Mouse (Mus musculus): ENCODE data around the gene Grik5.

Gene Grik5

DNA sequence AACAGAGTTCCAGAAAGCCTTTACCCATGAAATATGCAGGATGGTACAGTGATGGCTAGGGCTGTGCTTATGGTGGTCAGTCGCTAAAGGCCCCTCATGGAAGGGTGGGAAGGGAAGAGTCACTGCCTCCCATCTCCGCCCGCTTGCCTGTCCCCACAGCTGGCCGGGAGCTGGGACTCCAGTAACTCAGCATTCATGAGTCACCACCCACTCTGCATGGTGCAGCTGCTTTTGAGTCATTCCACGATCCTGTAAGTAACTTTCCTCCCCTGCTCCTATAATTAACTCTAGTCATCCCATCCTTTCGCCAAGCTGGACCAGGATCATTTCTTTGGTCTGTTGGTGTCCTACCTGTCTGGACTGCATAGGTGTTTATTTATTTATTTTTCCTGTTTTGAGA, 79.1 kb downstream of the Grik5 start:
- DNase-seq (ENCODE audit: extremely low read depth, low read depth, low spot score): no peak

DNA sequence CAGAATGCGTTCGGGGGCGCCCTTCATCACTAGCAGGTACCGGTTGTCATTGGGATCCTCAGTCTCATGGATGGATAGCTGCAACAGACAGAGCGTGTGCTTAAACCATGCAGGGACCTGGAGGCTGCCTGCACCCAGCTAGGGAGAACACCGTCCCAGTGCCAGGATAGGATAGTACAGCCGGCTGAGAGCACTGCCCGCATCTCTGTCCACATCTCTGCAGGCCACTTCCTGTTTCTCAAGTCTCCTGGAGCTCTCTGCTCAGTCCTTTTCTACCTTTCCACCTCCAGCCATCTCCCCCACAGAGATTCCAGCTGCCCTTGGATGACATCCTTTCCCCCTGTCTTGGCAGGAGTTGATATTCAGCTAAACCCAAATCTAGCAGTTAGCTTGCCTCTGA, 81.7 kb downstream of the Grik5 start:
- DNase-seq (ENCODE audit: extremely low read depth, low read depth, low spot score): no peak

DNA sequence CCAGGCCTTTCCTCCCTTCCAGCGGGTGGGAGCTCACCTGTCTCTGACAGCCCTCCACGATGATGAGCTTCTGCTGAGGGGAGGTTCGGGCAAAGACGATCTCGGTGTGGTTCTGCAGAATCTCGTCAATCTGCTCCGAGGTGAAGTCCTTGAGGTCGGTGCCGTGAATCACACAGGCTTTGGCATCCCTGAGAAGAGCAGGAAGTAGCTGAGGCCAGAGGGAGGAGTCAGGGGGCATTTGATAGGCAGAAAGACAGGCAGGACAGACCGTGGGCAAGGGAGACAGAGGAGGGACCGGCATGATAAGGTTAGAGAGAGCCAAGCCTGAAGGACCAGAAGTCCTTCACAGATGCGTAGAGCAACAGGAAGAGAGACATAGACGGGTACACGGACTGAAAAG, 84.2 kb downstream of the Grik5 start:
- DNase-seq (ENCODE audit: extremely low read depth, low read depth, low spot score): no peak

DNA sequence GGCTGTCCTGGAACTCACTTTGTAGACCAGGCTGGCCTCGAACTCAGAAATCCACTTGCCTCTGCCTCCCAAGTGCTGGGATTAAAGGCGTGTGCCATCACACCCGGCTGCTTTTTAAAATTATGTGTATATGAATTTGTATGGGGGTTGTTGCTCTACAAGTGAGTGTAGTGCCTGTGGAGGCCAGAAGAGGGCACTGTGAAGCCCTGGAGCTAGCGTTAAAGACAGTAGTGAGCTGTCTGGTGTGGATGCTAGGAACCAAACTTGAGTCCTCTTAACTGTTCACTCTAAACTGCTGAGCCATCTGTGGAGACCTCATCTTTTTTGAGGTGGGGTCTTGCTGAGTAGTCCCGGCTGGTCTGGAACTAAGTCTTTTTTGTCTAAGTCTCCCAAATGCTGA, 86.3 kb downstream of the Grik5 start:
- DNase-seq (ENCODE audit: extremely low read depth, low read depth, low spot score): no peak

DNA sequence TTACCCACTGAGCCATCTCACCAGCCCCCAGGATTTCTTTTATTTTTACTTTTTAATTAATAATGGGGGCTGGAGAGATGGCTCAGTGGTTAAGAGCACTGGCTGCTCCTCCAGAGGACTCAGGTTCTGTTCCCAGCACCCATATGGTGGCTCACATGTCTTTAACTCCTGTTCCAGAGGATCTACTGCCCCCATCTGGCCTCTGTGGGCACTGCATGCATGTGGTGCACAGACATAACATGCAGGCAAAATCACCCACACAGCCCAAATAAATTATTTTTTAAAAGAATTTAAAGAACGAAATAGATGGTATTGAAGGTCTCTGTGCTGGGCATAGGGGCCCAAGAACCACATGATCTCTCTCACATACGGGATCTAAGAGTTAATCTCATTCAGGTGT, 87.8 kb downstream of the Grik5 start:
- DNase-seq (ENCODE audit: extremely low read depth, low read depth, low spot score): no peak

DNA sequence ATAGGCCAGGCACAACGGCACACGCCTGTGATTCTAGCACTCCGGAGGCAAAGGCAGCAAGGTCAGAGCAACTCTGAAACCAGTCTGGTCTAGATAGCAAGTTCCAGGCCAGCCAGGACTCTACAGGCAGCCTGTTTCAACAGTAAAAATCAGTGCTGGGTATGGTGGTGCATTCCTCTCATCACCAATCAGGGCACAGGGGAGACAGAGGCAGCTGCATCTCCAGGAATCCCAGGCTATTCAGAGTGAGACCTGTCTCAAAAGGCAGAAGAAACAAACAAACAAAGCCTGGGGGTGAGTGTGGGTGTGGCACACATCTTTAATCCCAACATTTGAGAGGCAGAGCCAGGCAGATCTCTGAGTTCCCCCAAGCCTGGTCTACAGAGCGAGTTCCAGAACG, 88.8 kb downstream of the Grik5 start:
- DNase-seq (ENCODE audit: extremely low read depth, low read depth, low spot score): no peak

DNA sequence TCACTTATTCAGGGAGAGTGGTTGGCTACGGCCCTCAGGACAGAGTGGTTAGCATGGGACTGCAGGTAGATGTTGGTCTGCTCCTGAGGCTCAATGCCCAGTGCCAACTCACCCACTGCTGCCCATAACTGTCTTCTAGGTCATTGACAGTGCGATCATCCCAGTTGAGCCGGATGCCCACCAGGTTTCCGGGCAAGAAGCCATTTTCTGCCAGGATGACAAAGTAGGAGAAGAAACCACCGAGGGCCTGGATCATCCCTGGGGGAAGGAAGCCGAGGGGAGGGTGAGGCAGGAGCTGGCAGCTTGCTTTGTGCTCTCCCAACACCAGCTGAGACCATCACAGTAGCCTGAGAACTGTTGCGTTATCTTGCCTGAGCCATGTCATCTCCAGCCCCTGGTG, 91.7 kb downstream of the Grik5 start:
- DNase-seq (ENCODE audit: extremely low read depth, low read depth, low spot score): no peak

DNA sequence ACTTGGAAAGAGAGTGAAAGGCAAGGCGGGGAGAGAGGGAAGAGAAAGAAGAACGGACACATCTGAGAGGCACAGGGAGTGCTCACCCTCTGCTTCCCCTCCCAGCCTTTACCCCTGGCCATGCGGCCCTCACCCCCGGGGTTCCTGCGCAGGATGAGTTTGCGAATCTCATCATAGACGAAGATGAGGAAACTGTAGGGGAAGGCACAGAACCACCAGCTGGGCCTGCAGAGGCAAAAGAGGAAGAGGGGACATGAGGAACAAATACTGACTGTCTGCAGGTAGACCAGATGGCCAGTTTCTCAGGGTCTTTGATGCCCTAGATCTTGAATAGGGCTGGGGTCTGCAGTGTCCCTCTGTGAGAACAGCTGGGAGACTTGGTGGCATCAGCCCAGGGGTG, 93.4 kb downstream of the Grik5 start:
- DNase-seq (ENCODE audit: extremely low read depth, low read depth, low spot score): no peak

DNA sequence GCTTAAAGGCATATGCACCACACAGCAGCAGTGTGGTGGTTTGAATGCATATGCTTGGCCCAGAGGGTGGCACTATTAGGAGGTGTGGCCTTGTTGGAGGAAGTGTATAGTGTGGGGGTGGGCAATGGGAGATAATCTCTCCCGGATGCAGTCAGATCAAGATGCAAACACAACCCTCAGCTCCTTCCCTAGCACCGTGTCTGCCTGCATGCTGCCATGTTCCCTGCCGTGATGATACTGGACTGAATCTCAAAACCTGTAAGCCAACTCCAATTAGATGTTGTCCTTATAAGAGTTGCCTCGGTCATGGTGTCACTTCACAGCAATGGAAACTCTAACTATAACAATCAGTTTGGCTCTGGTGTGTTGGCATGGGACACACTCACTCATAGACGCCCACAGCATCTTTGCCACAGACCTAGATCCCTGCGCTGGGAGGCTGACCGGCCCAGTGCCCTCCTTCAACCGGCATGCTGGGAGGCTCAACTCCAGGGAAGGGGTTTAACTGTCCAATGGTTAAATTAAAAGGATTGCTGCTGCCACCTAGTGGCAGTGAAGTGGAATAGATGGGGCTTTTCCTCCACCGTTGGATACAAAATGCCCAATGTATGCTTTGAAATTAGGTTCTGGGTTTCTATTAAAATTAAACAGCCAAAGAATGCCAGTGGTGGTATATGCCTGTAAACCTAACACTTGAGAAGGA, 97.1 kb downstream of the Grik5 start:
- DNase-seq (ENCODE audit: extremely low read depth, low read depth, low spot score): no peak

DNA sequence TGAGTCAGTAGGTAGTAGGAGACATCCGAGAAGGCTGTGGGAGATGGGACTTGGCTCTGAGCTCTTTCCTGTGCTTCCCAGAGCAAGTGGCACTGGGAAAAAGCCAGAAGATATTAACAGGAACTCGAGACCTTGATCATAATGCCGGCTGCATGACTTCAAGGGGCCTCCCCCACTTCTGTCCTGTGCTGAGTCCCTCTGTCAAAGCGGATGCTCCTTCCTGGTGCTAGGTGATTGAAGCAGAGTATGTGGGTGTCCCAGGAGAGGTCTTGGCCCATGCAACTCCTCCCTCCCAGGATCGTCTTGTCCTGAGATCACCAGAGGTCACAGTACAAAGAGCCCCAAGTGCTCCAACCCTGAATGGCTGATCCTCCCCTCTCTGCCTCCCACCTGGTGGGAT, 98.2 kb downstream of the Grik5 start:
- DNase-seq (ENCODE audit: extremely low read depth, low read depth, low spot score): no peak

DNA sequence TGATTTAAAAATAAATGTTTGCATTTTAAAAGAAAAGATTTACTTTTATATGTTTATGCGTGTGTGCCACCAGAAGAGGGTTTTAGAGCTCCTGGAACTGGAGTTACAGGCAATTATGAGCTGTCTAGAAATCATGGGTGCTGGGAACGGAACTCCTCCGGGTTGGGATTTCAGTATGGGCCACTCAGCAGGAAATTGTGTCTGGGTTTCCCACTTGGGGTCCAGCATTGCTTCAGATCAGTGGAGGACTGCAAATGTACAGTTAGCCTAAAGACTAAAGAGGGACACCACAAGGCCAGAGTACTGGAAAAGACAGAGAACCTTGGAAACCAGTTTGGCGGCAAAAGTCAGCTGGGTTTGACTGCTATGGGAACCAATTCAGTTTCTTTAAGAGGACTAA, 98.9 kb downstream of the Grik5 start:
- no peak for DNase-seq (ENCODE audit: extremely low read depth, low read depth, low spot score)

DNA sequence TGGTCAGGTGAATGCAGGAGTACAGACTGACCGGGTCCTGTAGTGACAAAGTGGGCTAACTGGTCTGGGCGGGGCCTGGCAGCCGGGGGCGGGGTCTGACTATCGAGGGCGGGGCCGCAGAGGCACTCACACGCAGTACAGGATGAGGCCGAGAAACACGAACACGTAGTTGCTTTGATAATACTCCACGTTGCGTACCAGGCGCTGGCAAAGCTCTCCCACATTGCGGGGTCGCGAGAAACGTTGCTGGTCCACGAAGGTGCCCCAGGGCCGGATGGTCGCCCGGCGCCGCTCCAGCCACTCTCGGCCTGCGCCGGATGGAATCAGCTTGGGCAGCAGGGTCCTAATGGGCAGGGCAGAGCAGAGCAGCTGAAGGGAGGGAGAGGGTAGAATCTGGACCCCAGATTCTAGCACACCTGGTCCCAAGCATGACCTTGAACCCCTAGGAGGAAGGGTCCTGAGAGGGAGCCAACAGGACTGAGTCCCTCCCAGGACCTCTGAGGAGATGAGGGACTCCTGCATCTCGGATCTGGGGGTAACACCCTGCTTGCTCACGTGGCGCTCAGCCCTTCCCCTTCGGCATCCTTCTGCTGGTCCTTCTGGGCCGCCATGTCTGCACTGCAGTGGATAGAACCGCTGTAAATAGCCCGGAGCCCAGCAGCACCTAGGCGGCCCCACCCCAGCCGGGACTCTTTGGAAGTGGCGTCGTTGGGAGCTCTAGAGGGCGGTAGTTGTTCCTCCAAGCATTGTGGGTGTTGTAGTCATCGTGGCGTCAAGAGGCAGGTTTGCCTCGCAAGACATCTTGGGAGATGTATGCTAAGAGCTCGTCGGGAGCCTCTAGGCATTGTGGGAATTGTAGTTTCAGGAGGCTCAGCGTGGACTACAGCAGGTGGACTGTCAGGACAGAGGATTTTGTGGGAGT, 99.9 kb downstream of the Grik5 start, which contains the start of gene Rabac1:
Gene Rabac1 (minus strand): TSS at position 783 of the 922 bp plus-strand sequence.
- DNase-seq (ENCODE audit: extremely low read depth, low read depth, low spot score): peak; percentile 76

DNA sequence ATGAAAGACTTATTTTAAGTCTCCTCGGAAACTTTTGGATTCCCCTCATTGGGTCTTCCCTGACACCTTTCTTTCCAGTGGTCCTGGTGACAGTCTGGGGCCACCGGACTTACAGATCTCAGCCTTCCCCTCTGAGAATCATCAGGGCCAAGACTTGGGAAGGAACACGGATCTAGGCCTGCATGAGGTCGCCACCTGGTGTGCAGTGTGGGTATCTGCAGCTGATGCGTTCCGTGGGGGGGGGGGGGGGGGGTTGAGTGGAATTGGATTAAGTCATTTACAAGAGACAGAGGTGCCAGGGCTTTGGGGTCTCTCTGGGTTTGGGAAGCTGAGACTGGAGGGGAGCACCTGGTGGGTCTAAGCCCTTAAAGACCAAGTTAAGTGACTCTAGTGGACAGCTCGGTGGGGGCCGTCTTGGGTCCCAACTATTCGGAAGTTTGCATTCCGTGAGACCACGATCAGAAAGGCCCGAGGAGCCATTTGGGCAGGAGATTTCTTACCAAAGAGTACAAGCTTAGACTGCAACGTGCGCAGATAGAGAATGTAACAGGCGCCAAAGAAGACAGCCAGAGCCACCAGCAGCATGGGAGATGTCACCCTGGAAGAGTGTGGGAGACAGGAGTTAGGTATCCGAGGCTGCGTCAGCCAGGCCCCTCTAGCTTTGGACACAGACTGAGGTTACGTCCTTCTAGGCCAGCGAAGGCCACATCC, 100.7 kb downstream of the Grik5 start:
- DNase-seq (ENCODE audit: extremely low read depth, low read depth, low spot score): no peak

DNA sequence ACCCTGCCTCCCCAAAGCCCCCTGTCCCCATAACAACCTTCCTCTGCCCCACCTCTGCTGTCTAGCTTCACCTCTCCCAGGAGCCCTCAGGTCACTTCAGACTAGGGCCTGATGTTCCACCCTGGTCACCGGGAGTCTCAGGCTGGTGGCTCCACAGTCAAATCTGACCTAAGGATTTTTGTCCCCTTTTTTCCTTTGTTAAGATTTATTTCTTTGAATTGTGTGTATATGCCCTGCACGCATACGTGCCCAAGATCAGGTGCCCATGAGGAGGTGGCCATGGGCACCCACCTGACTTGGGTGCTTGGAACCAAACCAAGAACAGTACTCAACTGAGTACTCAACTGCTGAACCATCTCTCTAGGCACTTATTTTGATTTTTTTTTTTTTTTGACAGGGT, 101.8 kb downstream of the Grik5 start:
- DNase-seq (ENCODE audit: extremely low read depth, low read depth, low spot score): no peak

DNA sequence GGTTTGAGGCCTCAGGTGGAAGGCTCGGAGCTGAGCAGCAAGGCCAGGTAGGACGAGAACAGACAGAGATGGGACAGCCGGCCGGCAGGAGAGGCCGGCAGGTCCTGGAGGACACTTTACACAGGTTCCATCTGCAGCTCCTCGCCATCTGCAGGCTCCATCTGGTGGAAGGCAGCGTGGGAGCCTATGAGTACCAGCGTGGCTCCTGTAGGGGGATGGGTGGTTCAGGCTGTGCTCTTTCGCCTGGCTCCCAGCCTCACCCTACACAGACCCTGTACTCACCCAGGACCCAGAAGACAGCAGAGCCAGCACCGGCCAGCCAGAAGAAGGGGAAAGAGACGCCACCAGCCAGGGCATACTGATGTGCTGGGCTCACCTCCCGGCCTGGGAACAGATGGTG, 102.3 kb downstream of the Grik5 start:
- no peak for DNase-seq (ENCODE audit: extremely low read depth, low read depth, low spot score)

DNA sequence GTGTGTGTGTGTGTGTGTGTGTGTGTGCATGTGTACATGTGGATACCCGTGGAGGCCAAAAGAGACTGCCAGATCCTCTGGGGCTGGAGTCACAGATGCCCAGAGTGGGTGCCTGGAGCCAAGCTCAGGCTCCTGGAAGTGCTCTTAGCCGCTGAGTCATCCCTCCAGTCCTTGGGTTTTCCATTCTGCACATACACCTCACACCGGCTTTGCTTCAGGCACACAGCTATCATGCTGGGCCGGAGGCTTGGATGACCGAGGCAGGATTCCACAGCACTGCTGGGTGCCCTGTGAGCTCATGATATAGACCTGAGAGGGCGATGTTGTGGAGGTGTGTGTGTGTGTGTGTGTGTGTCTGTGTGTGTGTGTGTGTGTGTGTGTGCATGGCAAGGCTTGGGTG, 103.7 kb downstream of the Grik5 start:
- DNase-seq (ENCODE audit: extremely low read depth, low read depth, low spot score): no peak

DNA sequence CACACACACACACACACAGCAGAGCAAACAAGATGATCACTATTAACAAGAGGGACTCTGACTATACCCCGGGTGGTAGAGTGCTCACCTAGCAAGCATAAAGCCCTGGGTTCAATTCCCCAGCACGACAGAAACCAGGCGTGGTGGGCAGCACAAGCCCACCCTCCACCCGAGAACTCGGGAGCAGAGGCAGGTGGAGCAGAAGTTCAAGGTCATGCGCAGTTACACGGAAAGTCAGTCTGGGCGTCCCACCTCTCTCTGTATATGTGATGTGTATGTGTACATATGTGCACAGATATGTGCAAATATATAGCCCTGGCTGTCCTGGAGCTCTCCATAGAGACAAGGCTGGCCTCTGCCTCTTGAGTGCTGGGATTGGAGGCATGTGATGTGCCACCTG, 104.2 kb downstream of the Grik5 start:
- DNase-seq (ENCODE audit: extremely low read depth, low read depth, low spot score): no peak

DNA sequence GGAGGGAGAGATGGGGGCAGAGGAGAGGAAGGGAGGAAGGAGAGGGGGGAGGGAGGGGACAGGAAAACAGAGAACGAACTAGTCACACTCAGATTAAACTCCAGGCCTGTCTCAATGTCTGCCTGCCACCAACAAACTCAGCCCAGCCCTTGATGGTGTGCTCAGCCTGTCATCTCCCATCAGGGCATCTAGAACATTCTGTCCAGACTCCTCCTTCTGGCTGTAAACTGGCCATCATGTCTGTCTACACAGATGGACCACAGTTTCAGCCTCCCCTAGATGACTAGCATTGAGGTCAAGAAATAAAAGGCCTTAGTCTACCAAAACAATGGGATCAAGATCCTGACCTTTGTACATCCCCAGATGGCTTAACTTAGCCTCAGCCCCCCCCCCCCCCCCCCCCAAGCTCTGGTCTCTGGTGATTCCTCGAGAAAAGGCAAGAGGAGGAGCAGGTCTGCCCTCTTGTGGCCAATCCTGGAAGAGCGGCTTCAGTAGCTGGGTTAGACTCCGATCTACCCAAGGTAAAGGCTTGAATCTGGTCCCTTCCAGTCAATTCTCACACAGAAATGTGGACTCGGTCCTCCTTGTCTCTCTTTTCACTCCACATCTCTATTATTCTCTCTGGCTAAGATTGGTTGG, 107.1 kb downstream of the Grik5 start:
- DNase-seq (ENCODE audit: extremely low read depth, low read depth, low spot score): no peak

DNA sequence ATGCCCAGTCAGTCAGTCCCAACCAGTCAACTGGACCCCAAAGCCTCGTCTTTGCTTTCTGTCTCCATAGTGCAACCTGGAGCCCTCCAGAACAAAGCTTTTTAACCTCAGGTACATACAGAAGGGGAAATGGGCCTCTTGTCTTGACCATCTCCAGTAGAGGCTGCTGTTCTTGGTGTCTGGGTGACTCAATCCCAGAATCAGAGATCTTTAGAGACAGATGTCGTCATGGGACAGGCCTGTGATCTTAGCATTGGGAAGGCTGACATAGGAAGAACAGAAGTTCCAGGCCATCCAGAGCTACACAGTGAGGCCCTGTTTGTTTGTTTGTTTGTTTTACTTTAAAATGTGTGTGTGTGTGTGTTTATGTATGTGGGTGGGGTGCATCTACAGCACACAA, 107.9 kb downstream of the Grik5 start:
- no peak for DNase-seq (ENCODE audit: extremely low read depth, low read depth, low spot score)
